Mouse (Mus musculus): Measurements from ENCODE around the gene Luc7l3.

DNA sequence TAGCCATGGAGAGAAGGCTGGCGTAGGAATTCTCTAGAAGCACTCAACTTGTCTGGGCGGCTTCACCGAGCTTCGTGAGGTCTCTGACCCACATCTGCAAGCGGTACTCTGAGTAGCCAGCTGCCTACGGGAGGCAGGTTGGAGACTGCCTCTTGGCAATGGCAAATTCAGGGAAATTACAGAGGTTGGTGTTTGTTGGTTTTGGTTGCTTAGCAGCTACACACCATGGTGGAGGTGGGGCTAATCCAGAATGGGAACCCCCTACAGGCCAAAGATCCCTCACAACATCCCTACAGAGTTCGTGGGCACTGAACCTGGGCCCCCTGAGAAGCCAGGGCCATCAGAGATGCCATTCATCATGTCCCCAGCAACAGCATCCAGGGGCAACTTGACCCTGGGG lies 46.6 kb downstream of the Luc7l3 start:
- TF ChIP-seq TAL1 (IDR thresholded peaks at IDR 0.05; ENCODE audit: low read length) (no peak), GATA1 (IDR thresholded peaks at IDR 0.05; ENCODE audit: low read length) (no peak)

Measured in erythroblast, embryonic 14.5 days (primary cell).